Mouse (Mus musculus): ENCODE measurements around the gene Hoxa3.

- TF ChIP-seq CTCF (IDR thresholded peaks at IDR 0.05) (no peak), POLR2A (IDR thresholded peaks at IDR 0.05; ENCODE audit: insufficient read depth, low read depth, low read length) (no peak), EP300 (IDR thresholded peaks at IDR 0.05; ENCODE audit: insufficient read depth, low read depth, low read length) (no peak)
These were observed 27.3 kb downstream of the Hoxa3 start for GRCm38 (mm10) chr6:52185834-52186233.

All from heart, adult 2 months (tissue).